Mouse (Mus musculus): ENCODE measurements around the gene Tuba1a.

GRCm38 (mm10) chr15:98988787-98989186 is 35.3 kb upstream of the Tuba1a start:
- TF ChIP-seq CTCF (conservative IDR thresholded peaks at IDR 0.05; ENCODE audit: low read length) (no peak), NANOG (IDR thresholded peaks at IDR 0.05; ENCODE audit: borderline replicate concordance, low read length) (no peak)
